Mouse (Mus musculus): ENCODE results near the gene Tenm2.

The Tenm2 gene

DNA sequence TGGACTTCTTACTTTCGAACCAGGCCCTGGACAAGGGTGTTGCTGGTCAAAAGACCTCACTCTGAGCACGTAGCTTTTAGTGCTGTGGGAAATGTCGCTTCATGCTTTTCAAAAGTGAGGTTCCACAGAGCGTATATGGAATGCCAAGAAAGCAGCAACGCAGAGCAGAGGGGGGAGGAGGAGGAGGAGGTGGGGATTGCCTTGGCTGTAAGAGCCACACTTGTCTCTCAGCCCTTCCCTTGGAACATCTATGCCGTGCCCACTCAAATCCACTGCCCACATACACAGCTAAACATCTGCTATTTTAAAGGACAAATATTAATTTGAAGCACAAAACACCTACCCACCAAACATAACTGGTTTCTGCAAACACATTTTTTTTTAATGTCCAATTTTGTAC, 544.9 kb downstream of the Tenm2 start:
- no peak for DNase-seq

DNA sequence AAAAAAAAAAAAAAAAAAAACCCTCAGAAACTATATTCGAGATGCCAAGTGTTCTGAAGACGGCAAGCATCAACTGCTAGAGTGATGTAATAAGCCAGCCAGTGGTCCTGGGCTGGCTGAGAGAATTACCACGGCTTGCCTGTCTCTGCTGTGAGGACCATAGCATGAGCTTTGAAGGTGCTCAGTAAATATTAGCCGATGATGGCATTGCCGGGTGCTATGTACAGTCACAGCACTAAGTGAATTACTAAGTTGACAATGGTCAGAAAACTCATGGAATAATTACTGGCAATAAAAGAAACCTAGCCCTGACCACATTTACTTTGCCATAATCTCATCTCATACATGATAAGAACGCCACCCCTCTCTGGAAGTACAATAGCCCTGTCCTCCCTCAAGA, 549.5 kb downstream of the Tenm2 start:
- DNase-seq: no peak

DNA sequence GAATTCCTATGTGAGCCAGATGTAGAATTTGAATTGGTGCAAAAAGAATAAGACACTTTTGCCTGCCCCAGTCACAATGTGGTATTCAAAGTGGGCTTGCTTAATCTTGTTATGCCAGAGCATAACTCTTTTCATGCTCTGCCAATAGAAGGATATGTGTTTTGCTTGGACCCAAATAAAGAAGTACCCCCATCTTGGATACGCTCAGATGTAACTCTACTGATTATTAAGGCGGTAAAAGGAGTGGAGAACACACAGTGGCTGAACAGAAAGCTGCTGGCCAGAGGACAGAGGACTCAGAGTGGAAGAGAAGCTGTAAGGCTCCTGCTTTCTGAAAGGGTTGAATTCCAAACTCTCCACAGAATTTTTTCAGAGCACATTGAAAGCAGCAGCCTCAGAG, 556.4 kb downstream of the Tenm2 start:
- no peak for DNase-seq

DNA sequence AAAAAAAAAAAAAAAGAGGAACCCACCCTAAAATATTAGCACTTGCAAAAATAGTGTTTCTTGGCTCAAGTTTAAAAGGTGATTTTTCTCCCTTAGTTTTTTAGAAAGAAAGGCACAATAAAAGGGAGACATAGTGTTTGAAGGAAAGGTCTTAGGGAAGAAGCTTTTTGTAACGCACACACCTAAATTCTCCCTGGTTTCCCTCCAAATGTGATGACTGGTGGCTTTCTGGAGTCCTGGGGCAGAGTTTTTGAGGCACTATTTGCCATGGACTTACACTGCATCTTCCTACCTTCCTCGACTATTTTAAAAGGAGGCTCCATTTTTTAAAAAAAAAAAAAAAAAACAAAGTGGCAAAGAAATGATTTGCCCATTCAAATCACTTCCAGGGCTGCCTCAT, 557.2 kb downstream of the Tenm2 start:
- no peak for DNase-seq

DNA sequence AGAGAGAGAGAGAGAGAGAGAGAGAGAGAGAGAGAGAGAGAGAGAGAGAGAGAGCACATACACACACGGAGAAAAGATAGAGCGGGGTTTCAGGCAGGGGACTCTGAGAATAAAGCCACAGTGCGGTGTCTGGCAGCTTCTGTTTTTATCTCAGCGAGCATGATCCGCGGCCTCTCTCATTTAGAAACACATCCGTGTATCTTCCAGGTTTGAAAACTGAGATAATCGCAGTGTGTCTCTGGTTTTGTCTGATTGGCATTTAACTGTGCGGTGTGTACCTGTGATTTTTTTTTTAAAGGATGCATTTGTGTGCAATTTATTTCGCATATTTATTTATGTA, 557.7 kb downstream of the Tenm2 start:
- DNase-seq: no peak

DNA sequence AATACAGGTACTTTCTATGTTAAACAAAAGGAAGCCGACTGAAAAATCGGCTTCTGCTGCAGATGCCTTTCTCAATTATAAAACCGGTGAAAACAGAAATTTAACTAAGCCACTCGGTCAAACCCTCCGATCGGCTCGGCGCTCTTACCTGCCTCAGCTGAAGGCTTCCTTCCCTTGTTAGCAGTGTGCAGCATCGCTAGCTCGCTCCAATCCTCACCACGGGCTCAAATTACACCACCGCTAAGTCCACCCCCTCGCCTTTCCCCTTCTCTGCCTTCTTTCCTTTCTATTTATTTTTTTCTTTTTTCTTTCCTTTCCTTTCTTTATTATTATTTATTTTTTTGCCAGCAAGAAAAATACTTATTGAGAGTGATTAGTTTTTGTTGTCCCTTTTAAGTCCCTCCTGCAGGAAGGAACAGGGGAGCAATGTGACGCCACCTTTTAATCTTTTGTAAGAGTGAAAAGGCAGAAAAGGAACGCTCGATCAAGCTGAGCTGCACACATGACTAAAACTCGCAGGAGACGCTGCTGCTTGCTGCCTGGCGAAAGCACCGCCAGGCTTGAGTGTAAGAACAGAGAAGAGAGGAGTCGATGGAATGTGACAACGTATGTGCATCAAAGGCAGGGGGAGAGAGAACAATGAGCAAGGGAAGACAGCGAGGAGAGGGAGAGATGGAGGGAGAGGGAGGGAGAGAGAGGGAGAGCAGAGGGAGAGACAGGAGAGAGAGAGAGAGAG, 558.3 kb downstream of the Tenm2 start:
- DNase-seq: no peak

DNA sequence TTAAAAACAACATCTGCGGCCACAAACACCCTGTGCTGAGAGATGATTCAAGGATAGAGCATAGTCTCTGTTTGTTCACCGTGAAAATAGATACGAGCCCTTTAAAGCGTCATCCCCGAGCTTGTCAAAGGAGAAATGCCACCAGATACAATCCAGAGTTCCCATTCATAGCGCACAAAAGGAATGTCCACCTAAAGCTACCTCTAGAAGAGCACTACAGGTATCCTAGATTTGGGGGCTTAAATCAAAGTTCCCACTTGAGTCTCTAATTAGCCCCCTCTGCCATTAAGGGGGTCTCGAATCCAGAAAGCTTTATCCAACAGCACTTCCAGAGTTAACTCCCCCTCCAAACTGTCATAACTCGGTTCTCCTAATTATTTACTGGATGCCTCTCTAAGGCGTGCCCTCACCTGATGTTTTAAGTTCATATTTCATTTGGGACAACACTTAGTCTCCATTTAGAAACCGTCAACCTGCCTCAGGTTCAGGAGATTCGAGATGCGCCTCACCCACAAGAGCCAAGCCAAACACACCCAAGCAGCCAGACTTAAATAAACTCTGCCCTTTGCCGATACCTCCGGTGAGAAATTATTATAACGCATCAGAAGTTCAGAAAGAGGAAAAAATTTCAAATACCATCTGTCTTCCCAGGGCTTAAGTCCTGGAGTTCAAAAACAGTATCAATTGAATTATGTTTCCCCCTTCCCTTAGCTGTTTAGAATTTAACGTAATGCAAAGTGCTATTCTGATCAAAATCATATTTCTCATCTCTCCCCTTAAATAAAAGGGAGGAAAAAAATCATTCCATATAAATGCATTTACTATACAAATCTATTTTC, 559.1 kb downstream of the Tenm2 start:
- no peak for DNase-seq

DNA sequence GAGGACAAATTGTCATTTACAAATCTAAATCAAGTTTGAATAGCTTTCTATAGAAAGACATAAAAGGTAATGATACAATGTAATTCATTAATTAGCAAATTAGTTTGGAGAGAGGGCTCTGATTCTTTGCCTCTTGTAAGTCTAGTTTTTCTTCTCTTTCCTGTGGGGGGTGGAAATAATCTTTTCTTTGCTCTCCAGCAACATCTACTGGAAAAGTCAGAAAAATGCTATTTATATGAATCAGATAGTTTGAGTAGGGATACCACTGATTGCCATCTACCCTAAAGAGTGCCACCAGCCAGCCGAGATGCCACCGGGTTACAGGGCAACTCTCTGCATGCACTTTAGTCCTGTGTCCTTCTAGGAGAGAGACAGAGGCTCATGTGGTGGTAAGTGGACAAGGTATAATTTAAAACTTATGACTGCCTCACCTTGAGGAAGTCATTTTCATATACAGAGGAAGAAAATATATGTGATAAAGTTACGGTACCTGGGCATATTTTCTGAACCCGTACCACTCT, 560.8 kb downstream of the Tenm2 start:
- no peak for DNase-seq

DNA sequence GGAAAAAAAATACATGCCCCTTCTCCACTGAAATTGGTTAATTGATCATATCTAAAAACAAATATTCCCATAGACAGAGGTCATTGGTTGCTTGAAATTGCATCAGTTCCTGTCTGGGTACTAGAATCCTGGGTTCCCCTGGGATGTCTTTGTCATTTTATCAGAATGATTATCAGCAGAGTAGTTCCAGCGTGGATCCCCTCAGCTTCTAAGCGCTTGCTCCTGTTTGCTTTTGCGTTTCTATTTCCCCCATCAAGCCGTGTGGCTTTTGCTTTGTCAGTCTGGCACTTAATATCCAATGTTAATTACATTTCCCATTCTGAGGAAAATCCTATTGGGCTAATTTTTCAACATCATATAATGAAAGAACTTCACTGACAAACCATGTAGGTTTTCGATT, 561.6 kb downstream of the Tenm2 start:
- no peak for DNase-seq

DNA sequence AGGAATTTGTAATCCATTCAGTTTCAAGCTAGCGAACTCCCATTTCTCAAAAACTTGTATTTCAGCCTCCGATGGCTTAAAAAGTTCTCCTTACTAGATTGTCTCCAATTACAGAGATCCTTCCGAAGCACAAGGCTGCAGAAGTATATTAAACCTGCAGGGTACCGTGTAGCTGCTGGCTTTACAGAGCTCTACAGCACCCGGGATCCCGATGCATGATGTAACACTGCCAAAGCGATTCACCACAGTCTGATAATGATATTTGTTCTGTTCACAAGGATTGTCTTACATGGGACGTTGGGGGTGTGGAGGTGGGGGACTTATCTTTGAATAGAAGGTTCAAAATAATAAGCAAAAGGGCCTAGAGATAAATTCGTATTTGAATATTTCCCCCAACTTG, 564.6 kb downstream of the Tenm2 start:
- no peak for DNase-seq

DNA sequence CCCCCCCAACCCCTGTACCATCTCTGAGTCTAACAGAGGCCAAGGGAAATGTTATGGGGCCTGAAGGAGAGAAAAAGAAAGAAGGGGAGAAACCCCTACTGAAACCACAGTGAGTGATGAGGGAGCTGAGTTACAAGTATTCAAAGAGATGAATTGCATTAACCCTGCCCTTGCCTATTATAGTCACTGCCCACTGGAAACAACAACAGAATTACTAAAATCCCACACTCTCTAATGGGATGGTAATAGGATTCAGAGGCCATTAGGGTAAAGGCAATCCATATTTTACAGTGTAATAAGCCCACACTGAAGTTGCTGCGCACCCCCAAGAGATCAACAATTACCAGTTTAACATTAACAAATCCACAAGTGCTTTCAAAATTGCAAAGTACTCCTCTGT, 571.7 kb downstream of the Tenm2 start:
- DNase-seq: no peak

DNA sequence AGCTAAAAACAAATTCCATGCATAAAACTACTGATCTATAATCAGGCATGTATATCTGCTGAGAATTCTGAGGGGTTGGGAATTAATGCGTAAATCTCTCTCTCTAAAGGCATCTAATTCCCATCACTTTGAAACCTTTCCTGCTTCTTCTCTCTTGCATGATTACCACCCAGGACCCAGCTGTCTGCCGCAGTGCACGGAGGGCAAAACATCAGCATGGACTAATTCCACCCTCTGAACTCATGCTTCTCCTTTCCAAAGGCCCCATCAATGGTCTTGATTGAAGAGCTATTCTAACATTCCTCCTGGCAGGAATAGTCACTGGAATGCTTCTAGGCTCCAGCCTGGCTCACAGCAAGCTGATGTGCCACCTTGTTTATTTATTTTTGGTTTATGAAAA, 572.2 kb downstream of the Tenm2 start:
- DNase-seq: no peak

DNA sequence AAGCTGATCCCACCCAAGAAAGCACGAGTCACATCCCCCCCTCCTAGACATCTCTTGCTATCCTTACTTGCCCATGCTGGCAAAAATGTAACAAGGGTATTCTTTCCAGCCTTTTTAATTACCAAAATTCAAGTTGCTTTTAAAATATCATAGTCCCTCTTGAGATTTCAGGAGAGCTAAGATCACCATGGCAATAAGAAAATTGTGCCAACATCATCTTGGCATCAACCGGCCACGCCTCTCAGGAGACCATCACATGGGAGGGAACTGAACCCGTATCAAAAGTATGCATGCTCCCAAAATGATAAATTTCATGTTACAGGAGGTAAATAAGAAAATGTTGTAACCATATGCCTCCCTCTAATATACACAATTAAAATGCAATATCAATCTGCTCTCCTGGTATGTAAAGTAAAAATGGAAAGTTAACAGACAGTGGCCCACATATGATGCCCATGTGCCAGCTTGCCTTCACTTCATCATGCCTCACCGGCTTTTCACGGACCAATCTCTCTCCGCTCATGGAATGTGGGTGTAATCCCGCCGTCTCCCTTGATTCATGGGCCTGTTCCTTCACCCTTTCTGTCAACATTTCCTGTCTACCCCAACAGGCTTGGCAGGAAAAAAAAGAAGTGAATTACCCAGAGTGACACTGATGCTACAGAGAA, 582.0 kb downstream of the Tenm2 start:
- no peak for DNase-seq

DNA sequence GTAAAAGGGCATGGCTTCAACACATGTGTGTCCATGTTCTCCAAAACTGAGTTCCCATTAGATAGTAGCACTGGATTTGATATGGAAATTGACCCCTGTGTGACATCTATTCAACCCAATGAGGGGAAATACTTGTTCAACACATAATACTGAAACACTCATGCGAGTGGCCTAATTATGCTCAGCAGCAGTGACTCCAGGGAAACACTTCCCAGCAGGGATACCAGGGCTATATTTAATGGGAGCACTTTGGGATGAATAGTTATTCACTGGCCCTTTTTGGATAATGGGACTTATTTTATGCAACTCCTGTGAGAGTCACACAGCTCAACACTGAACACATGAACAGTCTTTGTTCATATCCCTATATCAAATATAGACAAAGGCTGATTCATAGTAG, 588.6 kb downstream of the Tenm2 start:
- no peak for DNase-seq

DNA sequence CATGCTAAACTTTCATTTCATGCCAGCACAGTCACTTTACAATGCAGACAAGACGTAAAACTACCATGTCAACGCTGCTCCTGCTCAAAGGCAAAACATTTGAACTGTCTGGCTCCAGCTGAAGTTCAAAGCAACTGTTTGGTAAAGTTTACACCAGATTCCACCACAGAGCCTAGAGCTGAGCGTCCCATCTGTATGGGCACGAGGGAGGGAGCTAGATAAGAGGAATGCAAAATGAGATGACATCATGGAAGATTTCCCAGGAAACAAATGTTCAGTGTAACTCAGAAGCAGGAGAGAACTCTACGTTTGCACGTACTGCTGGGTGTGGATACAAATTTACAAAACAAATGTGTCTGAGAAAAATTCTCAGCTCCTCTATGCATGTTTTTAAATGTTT, 600.7 kb downstream of the Tenm2 start:
- DNase-seq: no peak

DNA sequence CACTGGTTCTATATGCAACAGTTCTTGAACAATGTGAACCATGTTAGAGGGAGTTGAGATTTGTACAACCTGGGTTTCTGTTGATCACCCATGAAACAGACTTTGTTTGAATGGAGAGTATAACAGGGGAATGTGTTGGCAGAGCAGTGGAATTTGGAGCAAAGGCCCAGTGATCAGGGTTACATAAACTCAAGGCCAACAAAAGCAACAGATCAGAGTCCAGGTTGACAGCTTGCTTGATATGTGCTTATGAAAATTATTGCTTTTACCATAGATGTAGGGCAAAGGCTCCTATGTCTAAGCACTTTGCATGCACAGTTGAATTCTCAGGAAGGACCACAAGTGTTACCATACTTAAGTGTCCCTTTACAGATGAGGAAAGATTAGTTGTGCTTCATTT, 603.6 kb downstream of the Tenm2 start:
- no peak for DNase-seq

DNA sequence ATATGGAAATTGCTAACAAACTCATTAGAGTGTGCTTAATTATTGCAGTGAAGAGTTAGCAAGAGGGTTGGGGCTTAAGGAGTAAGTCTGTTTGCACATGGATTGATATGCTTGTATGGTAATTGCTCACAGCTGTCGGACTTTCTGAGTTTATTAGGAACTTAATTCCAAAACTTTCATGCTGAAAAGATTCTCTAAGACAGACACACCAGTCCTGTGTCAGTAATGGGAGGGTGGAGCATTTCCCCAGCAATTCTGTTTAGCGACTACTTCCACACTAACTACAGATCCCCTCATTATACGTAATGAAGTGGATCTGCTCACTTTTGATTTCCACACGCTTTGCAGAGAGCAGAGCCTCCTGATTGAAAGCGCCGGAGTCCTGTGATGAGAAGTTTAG, 622.0 kb downstream of the Tenm2 start:
- DNase-seq: no peak

DNA sequence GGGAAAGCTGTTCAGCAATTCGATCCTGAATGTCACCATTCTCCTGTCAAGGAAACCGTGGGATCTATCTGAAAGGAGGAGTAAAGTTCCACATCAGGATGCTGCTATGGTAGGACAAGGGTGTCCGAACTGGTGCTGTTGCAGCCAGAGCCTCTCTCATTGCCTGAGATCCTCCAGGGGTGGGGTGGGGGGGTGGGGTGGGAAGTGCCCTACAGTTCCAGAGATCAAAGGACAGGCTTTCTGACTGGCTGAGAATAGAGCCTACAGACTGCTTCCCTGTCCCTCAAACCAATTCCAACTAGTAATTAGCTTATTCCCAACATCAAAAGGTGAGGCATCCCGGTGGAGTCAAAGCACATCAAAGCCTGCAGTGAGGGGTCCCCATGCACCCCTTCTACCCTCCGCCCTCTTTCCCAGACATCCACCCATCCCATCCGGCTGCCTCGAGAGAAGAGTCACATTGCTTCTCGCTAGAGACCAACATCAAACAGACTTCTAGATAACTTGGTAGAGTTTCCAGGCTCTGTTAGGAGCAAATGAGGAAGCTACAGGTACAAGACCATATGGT, 630.9 kb downstream of the Tenm2 start:
- no peak for DNase-seq

DNA sequence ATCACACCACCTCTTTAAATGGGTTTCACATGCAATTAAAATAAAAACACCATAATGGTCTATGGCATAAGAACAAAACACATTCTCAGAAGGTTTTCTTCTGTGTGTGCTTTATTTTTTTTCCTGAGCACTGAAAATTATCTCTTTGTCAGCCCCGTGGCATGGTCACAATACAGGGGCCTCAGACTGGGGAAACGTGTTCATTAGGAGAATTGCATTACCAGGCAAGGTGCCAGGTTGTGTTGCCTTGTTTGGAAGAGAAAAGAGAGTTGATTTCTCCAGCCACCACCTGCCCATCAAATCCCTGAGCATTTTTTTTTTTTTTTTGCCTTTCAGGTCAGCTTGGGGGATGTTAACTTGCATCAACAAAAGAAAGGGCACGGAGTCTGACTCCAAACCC, 631.5 kb downstream of the Tenm2 start:
- DNase-seq: no peak

DNA sequence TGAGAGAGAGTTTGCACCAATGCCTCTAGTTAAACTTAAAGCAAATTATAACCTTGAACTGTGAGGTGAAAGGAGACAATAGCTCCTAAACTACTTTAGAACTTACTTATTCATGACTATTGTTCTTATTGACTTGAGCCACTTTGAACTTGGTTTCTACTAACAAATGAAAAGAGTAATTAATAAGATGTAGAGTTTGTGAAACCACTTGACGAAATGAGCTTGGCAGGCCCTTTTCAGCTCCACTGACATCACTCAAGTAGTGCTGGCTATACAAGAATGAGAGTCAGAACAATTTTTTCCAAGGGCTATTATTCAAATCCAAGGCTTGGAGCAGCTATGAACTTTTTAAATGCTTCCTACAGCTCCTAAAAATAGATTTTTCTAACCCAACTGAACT, 643.3 kb downstream of the Tenm2 start:
- no peak for DNase-seq

DNA sequence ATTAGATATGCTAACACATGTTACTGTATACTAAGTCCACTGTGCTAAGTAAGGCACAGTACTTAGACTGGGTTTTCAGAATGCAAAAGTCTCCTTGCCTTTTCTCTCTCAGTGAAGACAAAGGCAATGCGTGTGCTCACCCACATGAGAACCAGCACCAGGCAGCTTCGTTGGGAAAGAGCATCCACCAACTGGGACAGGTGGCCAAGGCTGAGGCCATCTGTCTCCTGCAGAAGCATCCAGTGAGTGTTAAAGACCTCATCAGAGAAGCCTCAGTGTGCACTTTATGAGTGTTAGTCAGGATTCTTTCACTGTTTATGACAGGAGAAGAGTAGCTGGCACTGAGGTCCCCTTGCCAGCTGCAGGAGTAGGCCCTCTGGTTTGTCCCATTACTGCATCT, 669.6 kb downstream of the Tenm2 start:
- no peak for DNase-seq

DNA sequence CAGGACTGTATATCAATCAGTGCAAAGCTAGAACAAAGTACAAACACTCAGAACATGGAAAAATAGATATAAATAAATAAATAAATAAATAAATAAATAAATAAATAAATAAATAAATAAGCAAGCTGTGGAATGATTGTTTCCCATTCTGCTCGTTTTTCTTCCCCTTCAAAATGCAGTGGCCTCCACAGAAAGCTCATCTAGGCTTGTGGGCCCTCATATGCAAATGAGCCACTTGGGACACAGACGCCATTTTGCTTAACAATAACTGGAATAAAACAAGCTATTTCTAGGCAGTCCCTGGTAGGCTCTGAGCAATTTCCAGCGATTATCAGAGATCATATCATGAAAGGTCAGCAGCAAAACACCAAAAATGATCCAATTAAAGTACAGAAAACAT, 672.9 kb downstream of the Tenm2 start:
- DNase-seq: no peak

DNA sequence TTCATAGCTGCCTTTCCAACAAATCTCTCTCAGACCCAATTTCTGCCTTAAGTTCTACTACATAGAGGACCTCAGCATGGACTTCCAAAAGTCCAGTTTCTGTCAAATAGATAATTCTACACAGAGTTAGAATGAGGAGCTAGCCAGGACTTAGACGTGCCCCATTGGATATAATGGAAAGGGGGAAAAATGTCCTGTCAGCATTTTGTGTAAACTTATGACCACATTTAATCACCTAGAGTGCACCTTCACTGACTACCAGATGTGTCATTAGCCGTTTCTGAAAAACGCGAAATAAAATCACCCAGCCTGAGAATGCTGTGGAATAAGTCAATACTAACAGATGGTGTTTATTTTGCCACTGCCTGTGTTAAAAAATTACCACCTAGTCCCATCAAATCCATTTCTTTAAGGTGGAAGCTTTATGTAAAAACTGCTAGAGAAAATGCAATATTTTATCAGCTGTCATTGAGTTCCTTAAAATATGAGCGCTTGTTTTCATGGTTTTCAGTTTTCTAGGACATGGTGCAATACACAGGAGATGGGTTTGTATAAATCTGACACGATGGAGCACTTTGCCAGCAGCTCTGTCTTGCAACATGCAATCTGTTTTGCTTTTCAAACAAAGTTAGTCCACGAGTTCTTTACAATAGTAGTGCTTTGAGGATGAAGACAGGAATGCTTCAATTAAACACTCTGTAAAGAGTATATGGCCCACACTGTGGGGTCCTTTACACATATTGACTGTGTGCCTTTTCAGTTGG, 674.8 kb downstream of the Tenm2 start:
- DNase-seq: no peak

Measured in lung, postnatal 10 days (tissue).